Mouse (Mus musculus) liver, adult 2 months (tissue): ENCODE results near the gene C3ar1. TPM values are rescaled to one million over a fixed set of nuclear protein-coding genes. Genes with fewer than 3 reads are reported as not detected.

Experiments used
- DNase-seq: peaks from one replicate; pipeline ENCODE4 v3.0.0-alpha.2; 2011; ENCODE audit warnings: low read depth, low spot score; ENCODE audit errors: extremely low read depth
- H3K27ac ChIP-seq: fragments of 200-500 bp; replicated peaks from 2 replicates; pipeline ENCODE4 v1.5.1; 2012; ENCODE audit warnings: low read depth, mild to moderate bottlenecking, control low read depth, inconsistent platforms, low read length; ENCODE audit not compliant: insufficient read depth
- H3K27me3 ChIP-seq: fragments of 200-500 bp; 2 replicates; pipeline ENCODE4 v1.6.1; 2012; ENCODE audit warnings: mild to moderate bottlenecking, moderate library complexity, low read length, inconsistent platforms; ENCODE audit not compliant: control insufficient read depth, insufficient read depth
- H3K36me3 ChIP-seq: fragments of 200-500 bp; 2 replicates; pipeline ENCODE4 v1.6.1; 2012; ENCODE audit warnings: low read length, inconsistent platforms; ENCODE audit not compliant: control insufficient read depth, insufficient read depth
- H3K4me1 ChIP-seq: fragments of 200-500 bp; 2 replicates; pipeline ENCODE4 v1.6.1; 2011; ENCODE audit warnings: low read length; ENCODE audit not compliant: control insufficient read depth, insufficient read depth
- H3K4me3 ChIP-seq: fragments of 200-500 bp; 2 replicates; pipeline ENCODE4 v1.5.1; 2011; ENCODE audit warnings: low read depth, mild to moderate bottlenecking, control low read depth, low read length, moderate library complexity; ENCODE audit not compliant: insufficient read depth
- H3K79me2 ChIP-seq: fragments of 200-500 bp; 2 replicates; pipeline ENCODE4 v1.6.1; 2012; ENCODE audit warnings: inconsistent platforms, mild to moderate bottlenecking, low read length, moderate library complexity; ENCODE audit not compliant: control insufficient read depth, insufficient read depth
- H3K9ac ChIP-seq: fragments of 200-500 bp; 2 replicates; pipeline ENCODE4 v1.6.1; 2012; ENCODE audit warnings: low read depth, mild to moderate bottlenecking, control low read depth, inconsistent platforms, low read length
- CTCF ChIP-seq: fragments of 200-500 bp; IDR thresholded peaks from 2 replicates; pipeline ENCODE4 v1.5.1; 2011; ENCODE audit warnings: low read depth, low read length, control low read depth
- POLR2A ChIP-seq: fragments of 200-500 bp; IDR thresholded peaks from 2 replicates; pipeline ENCODE4 v1.6.1; 2011; ENCODE audit warnings: low read length, control low read depth; ENCODE audit not compliant: insufficient read depth; ENCODE audit errors: extremely low read depth
- WGBS: fragments of 180-500 bp; shearing (Covaris S2); methylation state at CpG from one replicate; pipeline ENCODE4 v1.1.7; 2018; 5-methylcytosine and 5-hydroxymethylcytosine counted together
- polyA plus RNA-seq: library from polyadenylated mRNA; depleted of rRNA; stranded (reverse); fragments of >200 nt; gene quantifications from 2 replicates; pipeline ENCODE4 v1.2.3, GENCODE M21; 2012
- total RNA-seq: library from RNA; depleted of rRNA; stranded (reverse); fragments of >200 nt; gene quantifications from 2 replicates; pipeline ENCODE4 v1.2.3, GENCODE M21; 2014

The C3ar1 gene
- total and polyA plus RNA-seq, 2 experiments: 0.99 to 1.6 TPM

GRCm38 (mm10) chr6:122811280-122811652 lies 44.7 kb downstream of the C3ar1 start:
- peak overlapping the region; percentile 64 for H3K4me3 ChIP-seq
- DNase-seq: peak; percentile 77
- no peaks in the 10 kb centered on the region for H3K36me3 ChIP-seq
- TF ChIP-seq POLR2A: peak; percentile 68; the same call in 1 of the 2 replicates
- TF ChIP-seq CTCF: peak; percentile 4; the same call in 1 of the 2 replicates
- H3K27me3 ChIP-seq: no peaks in the 10 kb centered on the region
- peak overlapping the region; percentile 77 for H3K9ac ChIP-seq
- 1% methylated on average over 38 of the region's 38 CpGs for WGBS
- H3K4me1 ChIP-seq: peaks cover 2% of the 10 kb centered on the region; the same call in 1 of the 2 replicates
- peak overlapping the region; percentile 97 for H3K27ac ChIP-seq
- H3K79me2 ChIP-seq: no peaks in the 10 kb centered on the region

- DNase-seq: peak; percentile 98
- Histone ChIP-seq H3K79me2 (no peaks in the 10 kb centered on the region), H3K4me1 (peaks cover 2% of the 10 kb centered on the region; the same call in 1 of the 2 replicates), H3K4me3 (peak overlapping the region; percentile 64), H3K36me3 (no peaks in the 10 kb centered on the region), H3K9ac (peak overlapping the region; percentile 77), H3K27ac (peak overlapping the region; percentile 97), H3K27me3 (no peaks in the 10 kb centered on the region)
- WGBS: under 1% methylated on average over 30 of the region's 30 CpGs
- TF ChIP-seq POLR2A (no peak), CTCF (no peak)
These were observed 45.2 kb downstream of the C3ar1 start for GRCm38 (mm10) chr6:122810615-122811279.

GRCm38 (mm10) chr6:122810022-122810614 lies 45.8 kb downstream of the C3ar1 start:
- H3K4me3 ChIP-seq: peak overlapping the region; percentile 25
- H3K27ac ChIP-seq: peak overlapping the region; percentile 66
- H3K79me2 ChIP-seq: no peaks in the 10 kb centered on the region
- no peak for TF ChIP-seq POLR2A
- no peaks in the 10 kb centered on the region for H3K36me3 ChIP-seq
- no peaks in the 10 kb centered on the region for H3K27me3 ChIP-seq
- peak overlapping the region; percentile 48 for H3K9ac ChIP-seq
- DNase-seq: no peak
- WGBS: 5% methylated on average over 11 of the region's 11 CpGs
- H3K4me1 ChIP-seq: peaks cover 2% of the 10 kb centered on the region; the same call in 1 of the 2 replicates

DNA sequence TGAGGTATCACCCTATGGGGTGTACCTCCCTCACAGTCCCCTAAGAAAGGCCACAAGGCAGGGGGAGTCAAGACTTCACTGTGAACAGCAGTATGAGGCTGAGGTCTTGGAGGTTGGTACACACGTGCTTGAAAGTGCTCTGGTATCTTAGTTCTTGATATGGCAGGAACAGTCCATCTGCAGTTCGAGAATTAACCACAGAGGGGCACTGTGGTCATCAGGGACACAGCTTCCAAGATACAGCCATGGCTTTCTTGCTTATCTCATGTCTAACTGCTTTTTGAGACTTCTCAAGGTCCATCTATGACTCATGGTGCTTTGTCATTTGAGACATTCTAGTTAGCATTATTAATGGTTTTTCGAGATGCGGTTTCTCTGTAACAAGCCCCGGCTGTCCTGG lies 51.5 kb downstream of the C3ar1 start:
- H3K79me2 ChIP-seq: no peaks in the 10 kb centered on the region
- no peak for TF ChIP-seq POLR2A
- TF ChIP-seq CTCF: peak; percentile 68
- H3K4me1 ChIP-seq: peaks cover 4% of the 10 kb centered on the region; the same call in 1 of the 2 replicates
- H3K9ac ChIP-seq: no peak overlapping the region
- DNase-seq: peak; percentile 54
- H3K4me3 ChIP-seq: no peak overlapping the region
- H3K27ac ChIP-seq: no peak overlapping the region
- WGBS: 26% methylated on average over 5 of the region's 5 CpGs
- peaks cover 6% of the 10 kb centered on the region for H3K27me3 ChIP-seq
- no peaks in the 10 kb centered on the region for H3K36me3 ChIP-seq

GRCm38 (mm10) chr6:122801801-122802514 lies 54.0 kb downstream of the C3ar1 start:
- H3K36me3 ChIP-seq: no peaks in the 10 kb centered on the region
- no peak for DNase-seq
- no peak overlapping the region for H3K27ac ChIP-seq
- 10% methylated on average over 34 of the region's 34 CpGs for WGBS
- peaks cover 4% of the 10 kb centered on the region; the same call in 1 of the 2 replicates for H3K4me1 ChIP-seq
- H3K9ac ChIP-seq: peak overlapping the region; percentile 62
- H3K27me3 ChIP-seq: peaks cover 6% of the 10 kb centered on the region
- no peaks in the 10 kb centered on the region for H3K79me2 ChIP-seq
- no peak for TF ChIP-seq CTCF
- no peak for TF ChIP-seq POLR2A
- H3K4me3 ChIP-seq: peak overlapping the region; percentile 66
